Mouse (Mus musculus) right cerebral cortex, postnatal 25 days (tissue): Measurements from ENCODE around the gene Gm8138.
"Not testable (repeated sequence)": the region's sequence is repeated elsewhere in the genome, so short reads cannot be mapped to it uniquely, and the experiment has no call there.

Experiments
- DNase-seq: peaks from one replicate; pipeline ENCODE4 v3.0.0; 2022

Gene Gm8138

GRCm38 (mm10) chr14:43416250-43416649 is at the start of gene Gm8138:
Gene Gm8138 (minus strand): TSS chr14:43416350.
- DNase-seq: not testable (repeated sequence)

GRCm38 (mm10) chr14:43361713-43362112 is 54.4 kb downstream of the Gm8138 start:
- DNase-seq: not testable (repeated sequence)
